Mouse (Mus musculus) urinary bladder, adult 2 months (tissue): ENCODE data around the gene Asah2. TPM values are rescaled to one million over a fixed set of nuclear protein-coding genes. Genes with fewer than 3 reads are reported as not detected.

ENCODE experiments used
- DNase-seq: peaks from one replicate; pipeline ENCODE4 v3.0.0; 2022; ENCODE audit warnings: low spot score
- polyA plus RNA-seq: library from polyadenylated mRNA; depleted of rRNA; stranded (reverse); fragments of >200 nt; gene quantifications from 2 replicates; pipeline ENCODE4 v1.2.3, GENCODE M21; 2012; rRNA removed

Asah2 gene
- polyA plus RNA-seq, 1 experiment: 11.0 TPM

GRCm38 (mm10) chr19:31975882-31976281, 132.1 kb downstream of the Asah2 start:
- DNase-seq: no peak

GRCm38 (mm10) chr19:31971998-31972397, 136.0 kb downstream of the Asah2 start:
- DNase-seq: peak; percentile 53

GRCm38 (mm10) chr19:31971405-31971804, 136.6 kb downstream of the Asah2 start:
- DNase-seq: no peak

GRCm38 (mm10) chr19:31967933-31968532, 140.0 kb downstream of the Asah2 start:
- no peak for DNase-seq

DNA sequence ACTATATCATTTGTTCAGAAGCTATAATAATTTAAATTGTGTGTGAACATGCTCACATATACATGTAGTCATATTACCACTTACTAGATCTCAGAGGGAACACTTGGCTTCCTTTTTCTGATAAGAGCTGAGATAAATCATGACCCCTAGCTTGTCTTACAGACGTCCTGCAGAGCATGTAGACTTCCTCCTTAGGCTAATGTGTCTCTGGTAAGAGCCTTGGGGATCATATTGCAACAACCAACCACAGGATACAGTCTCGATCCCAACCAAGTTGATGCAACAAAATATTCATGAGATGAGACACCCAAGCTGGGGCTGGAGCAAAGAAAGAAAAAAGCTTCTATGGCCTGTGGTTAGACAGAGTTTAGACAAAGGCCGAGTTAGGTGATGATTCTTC, 144.9 kb downstream of the Asah2 start:
- DNase-seq: no peak

DNA sequence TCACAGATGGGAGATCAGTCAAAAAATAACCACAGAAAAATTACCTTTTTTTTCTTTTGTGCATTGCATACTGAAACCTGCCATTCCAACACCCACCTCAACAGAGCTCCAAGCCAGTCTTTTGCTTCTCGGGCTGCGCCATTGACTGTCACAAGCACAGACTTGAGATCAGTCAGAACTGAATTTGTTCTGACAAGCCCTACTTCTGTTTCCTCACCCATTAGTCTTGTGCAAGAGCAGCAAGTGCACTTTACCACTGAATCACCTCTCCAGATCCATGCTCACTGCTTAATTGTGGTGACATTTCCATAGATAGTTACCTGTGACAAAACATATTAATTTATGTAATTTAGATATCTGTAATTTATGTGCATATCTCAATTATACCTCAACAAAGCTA, 147.6 kb downstream of the Asah2 start:
- DNase-seq: no peak

DNA sequence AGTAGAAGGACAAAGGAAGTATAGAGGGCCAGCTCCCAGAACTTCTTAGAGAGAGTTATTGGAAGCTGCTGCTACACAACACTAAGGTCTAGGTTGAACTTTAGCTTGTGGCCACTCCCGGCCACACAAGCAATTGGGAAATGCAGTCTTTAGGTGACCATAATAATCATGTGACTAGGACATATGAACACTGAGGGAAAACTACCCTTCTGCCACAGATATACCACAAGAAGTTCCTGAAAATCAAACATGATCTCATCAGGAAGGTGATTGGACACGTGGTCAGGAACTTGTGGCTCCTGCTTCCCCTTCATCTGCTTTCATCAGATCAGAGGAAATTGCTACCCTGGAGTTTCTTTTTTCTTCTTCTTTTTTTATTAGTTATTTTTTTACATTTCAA, 151.7 kb downstream of the Asah2 start:
- no peak for DNase-seq

GRCm38 (mm10) chr19:31954696-31955095, 153.3 kb downstream of the Asah2 start:
- DNase-seq: no peak

DNA sequence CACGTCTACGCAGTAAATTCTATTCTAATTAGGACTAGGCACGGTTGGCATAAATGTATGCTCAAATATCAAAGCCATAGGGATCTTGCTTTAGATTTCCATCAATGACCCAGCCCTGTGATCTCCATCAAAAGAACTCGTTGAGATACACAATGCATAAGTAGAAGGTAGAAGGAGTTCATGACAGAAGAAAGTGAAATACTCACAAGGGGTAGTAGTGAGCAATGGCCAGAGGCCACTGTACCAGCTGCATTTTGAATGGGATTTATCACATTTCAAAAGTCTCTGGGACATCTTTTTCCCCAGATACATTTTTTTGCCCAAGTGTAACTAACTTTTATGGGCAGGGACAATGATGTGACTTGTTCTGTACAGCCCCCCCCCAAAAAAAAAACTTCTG, 153.7 kb downstream of the Asah2 start:
- no peak for DNase-seq

- DNase-seq: no peak
These were observed 154.2 kb downstream of the Asah2 start for GRCm38 (mm10) chr19:31953799-31954198.

DNA sequence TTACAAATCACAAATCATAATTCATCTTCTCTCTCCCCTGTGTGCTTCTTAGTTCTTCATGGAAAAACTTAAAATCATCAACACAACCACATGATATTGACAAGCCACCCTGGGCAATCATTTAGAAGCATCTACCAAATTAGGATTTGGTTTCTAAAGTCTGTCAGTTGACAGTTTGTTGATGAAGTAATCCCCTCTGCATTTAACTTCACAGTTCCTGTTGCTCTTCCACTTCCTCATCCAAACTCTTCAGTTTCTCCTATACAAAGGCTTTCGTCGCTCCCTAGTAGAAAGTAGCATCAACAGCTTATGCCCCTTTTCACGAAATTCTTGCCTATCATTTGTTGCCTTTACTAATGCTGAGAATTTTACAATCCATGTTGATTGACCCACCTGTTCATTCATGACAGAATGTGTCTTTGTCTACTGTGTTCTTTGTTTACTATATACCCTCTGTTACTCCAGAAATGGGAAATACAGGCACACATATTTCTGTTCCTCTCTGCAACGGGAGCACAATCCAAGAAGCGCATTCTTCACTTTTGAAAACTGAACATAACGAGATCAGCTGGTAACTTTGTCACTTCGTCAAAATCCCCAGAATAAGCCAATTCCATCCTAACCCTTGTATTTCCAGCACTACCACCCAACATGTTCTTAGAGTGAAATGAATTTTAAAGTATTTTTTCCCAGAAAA, 157.1 kb downstream of the Asah2 start:
- DNase-seq: no peak

Other genes starting within 250 kb of the Asah2 start
- not detected in 2 replicates for gene A1cf, start 239.4 kb downstream of the Asah2 start, polyA plus RNA-seq